Mouse (Mus musculus): ENCODE measurements around the gene Ston1. TPM values are rescaled to one million over a fixed set of nuclear protein-coding genes. Genes with fewer than 3 reads are reported as not detected.

Ston1 gene
- polyA plus RNA-seq, 1 experiment from 2014 or later: 11.1 TPM

- Histone ChIP-seq H3K27me3 (ENCODE audit: control insufficient read depth, insufficient read depth, low read length) (no peaks in the 10 kb centered on the region), H3K4me1 (ENCODE audit: control insufficient read depth, insufficient read depth, low read length) (no peaks in the 10 kb centered on the region)
- no peak for ATAC-seq (replicated peaks; ENCODE audit: insufficient number of reproducible peaks, low FRiP score, low TSS enrichment)
Measured at GRCm38 (mm10) chr17:88652702-88653374, 55.4 kb downstream of the Ston1 start.

DNA sequence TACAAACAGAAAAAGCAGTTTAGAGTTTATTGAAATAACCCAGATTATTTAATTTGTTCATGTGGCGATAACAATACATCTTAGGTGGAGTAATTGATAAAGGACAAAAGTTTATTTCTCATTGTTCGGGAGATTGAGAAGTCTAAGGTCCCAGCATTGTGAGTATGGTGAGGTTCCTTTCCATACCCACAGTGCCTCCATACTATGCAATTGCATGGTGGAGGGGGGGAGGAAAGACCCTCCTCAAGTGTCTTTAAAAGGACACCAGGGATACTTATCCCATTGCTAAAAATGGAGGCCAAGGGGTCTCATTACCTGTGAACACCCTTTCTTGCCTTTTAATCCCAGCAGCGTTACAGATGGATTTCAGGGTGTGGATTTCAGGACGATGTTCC is 55.9 kb downstream of the Ston1 start:
- Histone ChIP-seq H3K27ac (ENCODE audit: low read depth, low read length) (no peak overlapping the region), H3K9ac (ENCODE audit: low read depth, low read length) (no peak overlapping the region), H3K4me2 (no peak overlapping the region), H3K4me1 (ENCODE audit: control insufficient read depth, insufficient read depth, low read length) (no peaks in the 10 kb centered on the region), H3K27me3 (ENCODE audit: control insufficient read depth, insufficient read depth, low read length) (no peaks in the 10 kb centered on the region), H3K4me3 (ENCODE audit: low read depth, low read length) (no peak overlapping the region), H3K36me3 (ENCODE audit: control insufficient read depth, insufficient read depth, low read length) (peaks cover 5% of the 10 kb centered on the region; the same call in 1 of the 2 replicates), H3K9me3 (replicated peaks; ENCODE audit: control insufficient read depth, low read length) (no peaks in the 10 kb centered on the region)
- 79% methylated on average over 4 of the region's 4 CpGs for WGBS (ENCODE audit: insufficient replicate concordance)
- no peak for ATAC-seq (replicated peaks; ENCODE audit: insufficient number of reproducible peaks, low FRiP score, low TSS enrichment)

More at GRCm38 (mm10) chr17:88652702-88653374, 55.4 kb downstream of the Ston1 start:
- no peak overlapping the region for H3K9ac ChIP-seq (ENCODE audit: low read depth, low read length)
- 22% methylated on average over 21 of the region's 21 CpGs for WGBS (ENCODE audit: insufficient replicate concordance)
- no peak overlapping the region for H3K27ac ChIP-seq (ENCODE audit: low read depth, low read length)
- H3K36me3 ChIP-seq (ENCODE audit: control insufficient read depth, insufficient read depth, low read length): peaks cover 6% of the 10 kb centered on the region; the same call in 1 of the 2 replicates
- no peaks in the 10 kb centered on the region for H3K9me3 ChIP-seq (replicated peaks; ENCODE audit: control insufficient read depth, low read length)
- no peak overlapping the region for H3K4me3 ChIP-seq (ENCODE audit: low read depth, low read length)
- no peak overlapping the region for H3K4me2 ChIP-seq

- 71% methylated on average over 6 of the region's 6 CpGs for WGBS (ENCODE audit: insufficient replicate concordance)
- no peak for ATAC-seq (replicated peaks; ENCODE audit: insufficient number of reproducible peaks, low FRiP score, low TSS enrichment)
- no peak overlapping the region for H3K9ac ChIP-seq (ENCODE audit: low read depth, low read length)
- no peaks in the 10 kb centered on the region for H3K4me1 ChIP-seq (ENCODE audit: control insufficient read depth, insufficient read depth, low read length)
- no peak overlapping the region for H3K4me2 ChIP-seq
- H3K9me3 ChIP-seq (replicated peaks; ENCODE audit: control insufficient read depth, low read length): no peaks in the 10 kb centered on the region
- no peaks in the 10 kb centered on the region for H3K36me3 ChIP-seq (ENCODE audit: control insufficient read depth, insufficient read depth, low read length)
- H3K27ac ChIP-seq (ENCODE audit: low read depth, low read length): no peak overlapping the region
- H3K27me3 ChIP-seq (ENCODE audit: control insufficient read depth, insufficient read depth, low read length): no peaks in the 10 kb centered on the region
- no peak overlapping the region for H3K4me3 ChIP-seq (ENCODE audit: low read depth, low read length)
Measured at GRCm38 (mm10) chr17:88658510-88658909, 61.0 kb downstream of the Ston1 start.

- Histone ChIP-seq H3K4me2 (no peak overlapping the region), H3K9me3 (replicated peaks; ENCODE audit: control insufficient read depth, low read length) (no peaks in the 10 kb centered on the region), H3K9ac (ENCODE audit: low read depth, low read length) (no peak overlapping the region), H3K4me1 (ENCODE audit: control insufficient read depth, insufficient read depth, low read length) (no peaks in the 10 kb centered on the region), H3K27me3 (ENCODE audit: control insufficient read depth, insufficient read depth, low read length) (no peaks in the 10 kb centered on the region), H3K27ac (ENCODE audit: low read depth, low read length) (no peak overlapping the region), H3K4me3 (ENCODE audit: low read depth, low read length) (no peak overlapping the region), H3K36me3 (ENCODE audit: control insufficient read depth, insufficient read depth, low read length) (no peaks in the 10 kb centered on the region)
- WGBS (ENCODE audit: insufficient replicate concordance): 51% methylated on average over 2 of the region's 2 CpGs
- ATAC-seq (replicated peaks; ENCODE audit: insufficient number of reproducible peaks, low FRiP score, low TSS enrichment): no peak
Measured at GRCm38 (mm10) chr17:88666076-88666475, 68.6 kb downstream of the Ston1 start.

DNA sequence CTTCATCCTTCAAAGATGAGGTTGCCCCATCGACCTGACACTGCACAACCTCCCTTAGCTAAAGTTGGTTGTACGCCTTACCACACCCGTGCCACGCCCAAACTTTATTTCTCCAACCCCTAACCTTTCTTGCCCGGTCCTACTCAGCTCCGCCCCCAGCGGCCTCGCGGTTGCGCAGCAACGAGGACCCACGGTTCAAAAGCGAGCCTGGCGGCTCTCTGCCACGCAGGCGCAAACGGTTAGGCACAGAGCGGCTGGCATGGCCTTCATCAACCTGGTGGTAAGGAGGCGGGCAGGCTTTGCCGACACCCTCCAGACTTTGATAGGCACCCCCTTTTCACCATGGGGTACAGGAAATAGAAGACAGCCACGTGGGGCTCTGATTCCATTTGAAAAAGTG is 71.0 kb downstream of the Ston1 start, which contains the start of gene Gtf2a1l:
TSS of gene Gtf2a1l (plus strand) at position 209 of the 400 bp plus-strand sequence.
- 18% methylated on average over 21 of the region's 21 CpGs for WGBS (ENCODE audit: insufficient replicate concordance)
- ATAC-seq (replicated peaks; ENCODE audit: insufficient number of reproducible peaks, low FRiP score, low TSS enrichment): no peak
- Histone ChIP-seq H3K9me3 (replicated peaks; ENCODE audit: control insufficient read depth, low read length) (no peaks in the 10 kb centered on the region), H3K4me3 (ENCODE audit: low read depth, low read length) (peak within 1 kb of the TSS; percentile 18; the same call in 1 of the 2 replicates), H3K27me3 (ENCODE audit: control insufficient read depth, insufficient read depth, low read length) (no peaks in the 10 kb centered on the region), H3K9ac (ENCODE audit: low read depth, low read length) (no peak within 1 kb of the TSS), H3K36me3 (ENCODE audit: control insufficient read depth, insufficient read depth, low read length) (no peaks in the 10 kb centered on the region), H3K4me2 (peak within 1 kb of the TSS; percentile 62), H3K27ac (ENCODE audit: low read depth, low read length) (no peak within 1 kb of the TSS), H3K4me1 (ENCODE audit: control insufficient read depth, insufficient read depth, low read length) (no peaks in the 10 kb centered on the region)

DNA sequence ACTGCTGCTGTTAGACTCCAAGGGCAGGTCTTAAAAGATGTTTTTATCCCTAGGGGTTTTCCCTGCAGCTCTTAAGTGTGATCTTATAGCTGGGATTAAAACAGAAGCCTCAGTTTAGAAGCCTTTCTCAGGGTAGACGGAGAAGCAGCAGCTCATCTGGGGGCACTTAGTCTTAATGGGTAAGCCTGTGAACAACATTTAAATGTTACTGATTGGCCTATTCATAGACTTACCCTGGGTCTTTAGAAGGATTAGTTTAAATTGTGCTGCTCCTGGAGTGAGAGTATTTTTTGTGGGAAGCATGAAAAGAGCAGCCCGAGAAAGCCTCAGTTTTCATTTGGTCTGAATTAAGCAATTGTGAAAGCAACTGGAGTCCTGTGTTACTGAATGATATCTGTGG is 72.4 kb downstream of the Ston1 start:
- no peak overlapping the region for H3K4me2 ChIP-seq
- no peaks in the 10 kb centered on the region for H3K4me1 ChIP-seq (ENCODE audit: control insufficient read depth, insufficient read depth, low read length)
- H3K9me3 ChIP-seq (replicated peaks; ENCODE audit: control insufficient read depth, low read length): no peaks in the 10 kb centered on the region
- 73% methylated on average over 2 of the region's 2 CpGs for WGBS (ENCODE audit: insufficient replicate concordance)
- ATAC-seq (replicated peaks; ENCODE audit: insufficient number of reproducible peaks, low FRiP score, low TSS enrichment): no peak
- H3K9ac ChIP-seq (ENCODE audit: low read depth, low read length): no peak overlapping the region
- H3K27ac ChIP-seq (ENCODE audit: low read depth, low read length): no peak overlapping the region
- no peaks in the 10 kb centered on the region for H3K36me3 ChIP-seq (ENCODE audit: control insufficient read depth, insufficient read depth, low read length)
- no peak overlapping the region for H3K4me3 ChIP-seq (ENCODE audit: low read depth, low read length)
- H3K27me3 ChIP-seq (ENCODE audit: control insufficient read depth, insufficient read depth, low read length): no peaks in the 10 kb centered on the region

GRCm38 (mm10) chr17:88670800-88671199 is 73.3 kb downstream of the Ston1 start:
- Histone ChIP-seq H3K9ac (ENCODE audit: low read depth, low read length) (no peak overlapping the region), H3K9me3 (replicated peaks; ENCODE audit: control insufficient read depth, low read length) (no peaks in the 10 kb centered on the region), H3K36me3 (ENCODE audit: control insufficient read depth, insufficient read depth, low read length) (no peaks in the 10 kb centered on the region), H3K4me3 (ENCODE audit: low read depth, low read length) (no peak overlapping the region), H3K4me1 (ENCODE audit: control insufficient read depth, insufficient read depth, low read length) (no peaks in the 10 kb centered on the region), H3K27ac (ENCODE audit: low read depth, low read length) (no peak overlapping the region), H3K27me3 (ENCODE audit: control insufficient read depth, insufficient read depth, low read length) (no peaks in the 10 kb centered on the region), H3K4me2 (no peak overlapping the region)
- 56% methylated on average over 4 of the region's 4 CpGs for WGBS (ENCODE audit: insufficient replicate concordance)
- ATAC-seq (replicated peaks; ENCODE audit: insufficient number of reproducible peaks, low FRiP score, low TSS enrichment): no peak

GRCm38 (mm10) chr17:88675310-88676309 is 78.1 kb downstream of the Ston1 start:
- Histone ChIP-seq H3K27ac (ENCODE audit: low read depth, low read length) (no peak overlapping the region), H3K4me3 (ENCODE audit: low read depth, low read length) (no peak overlapping the region), H3K4me1 (ENCODE audit: control insufficient read depth, insufficient read depth, low read length) (no peaks in the 10 kb centered on the region), H3K9me3 (replicated peaks; ENCODE audit: control insufficient read depth, low read length) (no peaks in the 10 kb centered on the region), H3K27me3 (ENCODE audit: control insufficient read depth, insufficient read depth, low read length) (no peaks in the 10 kb centered on the region), H3K4me2 (no peak overlapping the region), H3K36me3 (ENCODE audit: control insufficient read depth, insufficient read depth, low read length) (no peaks in the 10 kb centered on the region), H3K9ac (ENCODE audit: low read depth, low read length) (no peak overlapping the region)
- ATAC-seq (replicated peaks; ENCODE audit: insufficient number of reproducible peaks, low FRiP score, low TSS enrichment): no peak
- 87% methylated on average over 23 of the region's 23 CpGs for WGBS (ENCODE audit: insufficient replicate concordance)

All from heart, embryonic 11.5 days (tissue).